Mouse (Mus musculus) lung, embryonic 14.5 days (tissue): ENCODE data around the gene 4930435E12Rik. TPM values are rescaled to one million over a fixed set of nuclear protein-coding genes. Genes with fewer than 3 reads are reported as not detected.
"Not testable (repeated sequence)": the region's sequence is repeated elsewhere in the genome, so short reads cannot be mapped to it uniquely, and the experiment has no call there.

Experiments used
- ATAC-seq: fragments of 200-750 bp; cut with Nextera tagmentation; 2 replicates; pipeline ENCODE4 v1.8.0; 2017; ENCODE audit warnings: mild to moderate bottlenecking, moderate TSS enrichment, moderate library complexity; ENCODE audit not compliant: insufficient read depth
- DNase-seq: peaks from one replicate; pipeline ENCODE4 v3.0.0-alpha.2; 2015
- H3K27ac ChIP-seq: fragments of 300-500 bp; sonication (generic); 2 replicates; pipeline ENCODE4 v1.5.1; 2014; ENCODE audit warnings: low read depth, mild to moderate bottlenecking, moderate library complexity
- H3K27me3 ChIP-seq: fragments of 300-500 bp; sonication (generic); 2 replicates; pipeline ENCODE4 v1.6.1; 2014; ENCODE audit warnings: low read length, control low read depth; ENCODE audit not compliant: insufficient read depth
- H3K36me3 ChIP-seq: fragments of 300-500 bp; sonication (generic); 2 replicates; pipeline ENCODE4 v1.6.1; 2014; ENCODE audit warnings: control low read depth; ENCODE audit not compliant: insufficient read depth
- H3K4me1 ChIP-seq: fragments of 300-500 bp; sonication (generic); 2 replicates; pipeline ENCODE4 v1.6.1; 2014; ENCODE audit warnings: antibody characterized with exemption, control low read depth; ENCODE audit not compliant: insufficient read depth
- H3K4me2 ChIP-seq: fragments of 300-500 bp; sonication (generic); 2 replicates; pipeline ENCODE4 v1.6.1; 2014; ENCODE audit warnings: mild to moderate bottlenecking
- H3K4me3 ChIP-seq: fragments of 300-500 bp; sonication (generic); 2 replicates; pipeline ENCODE4 v1.5.1; 2014; ENCODE audit warnings: low read depth, low read length
- H3K9ac ChIP-seq: fragments of 300-500 bp; sonication (generic); 2 replicates; pipeline ENCODE4 v1.6.1; 2014
- H3K9me3 ChIP-seq: fragments of 300-500 bp; sonication (generic); 2 replicates; pipeline ENCODE4 v1.6.1; 2016; ENCODE audit warnings: low read depth, low read length, control low read depth
- CTCF ChIP-seq: IDR thresholded peaks from 2 replicates; pipeline ENCODE4 v1.5.1; 2016; ENCODE audit warnings: antibody characterized with exemption, low read depth
- WGBS: fragments of 180-500 bp; shearing (Covaris S2); extraction: QIAGEN DNeasy Blood & Tissue Kit; methylation state at CpG from one replicate; pipeline ENCODE4 v1.1.7; 2014; 5-methylcytosine and 5-hydroxymethylcytosine counted together
- polyA plus RNA-seq: library from polyadenylated mRNA; unstranded; fragments of >200 nt; fragmentation: Nextera tagmentation; extraction: Ambion mirVana; gene quantifications from 2 replicates; pipeline ENCODE4 v1.2.1, GENCODE M21; 2014

Gene 4930435E12Rik
- polyA plus RNA-seq, 1 experiment from 2014 or later: not detected

DNA sequence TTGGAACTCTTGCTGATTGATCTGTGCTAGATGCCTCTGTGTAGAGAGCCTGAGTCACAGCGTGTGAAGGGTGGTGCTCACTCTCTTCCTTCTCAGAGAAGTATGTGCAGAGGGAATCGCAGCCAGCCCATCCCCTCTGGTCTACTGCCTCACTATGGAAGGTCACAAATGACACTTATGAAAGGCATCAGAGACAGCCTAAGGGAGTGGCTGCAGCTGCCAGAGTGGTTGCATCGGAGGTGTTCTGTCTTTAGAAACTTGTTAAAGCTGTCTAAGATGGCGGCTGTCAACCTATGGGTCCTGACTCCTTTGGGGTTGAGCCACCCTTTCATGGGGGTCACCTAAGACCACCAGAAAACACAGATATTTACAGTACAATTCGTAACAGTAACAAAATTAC, 18.4 kb downstream of the 4930435E12Rik start:
- ATAC-seq (peak; percentile 26; the same call in 1 of the 2 replicates), DNase-seq (peak; percentile 15)
- Histone ChIP-seq H3K27me3 (no peaks in the 10 kb centered on the region), H3K9me3 (no peaks in the 10 kb centered on the region), H3K36me3 (no peaks in the 10 kb centered on the region), H3K4me1 (no peaks in the 10 kb centered on the region), H3K9ac (no peak overlapping the region), H3K27ac (no peak overlapping the region), H3K4me3 (no peak overlapping the region), H3K4me2 (no peak overlapping the region)
- 48% methylated on average over 5 of the region's 5 CpGs for WGBS
- no peak for TF ChIP-seq CTCF

DNA sequence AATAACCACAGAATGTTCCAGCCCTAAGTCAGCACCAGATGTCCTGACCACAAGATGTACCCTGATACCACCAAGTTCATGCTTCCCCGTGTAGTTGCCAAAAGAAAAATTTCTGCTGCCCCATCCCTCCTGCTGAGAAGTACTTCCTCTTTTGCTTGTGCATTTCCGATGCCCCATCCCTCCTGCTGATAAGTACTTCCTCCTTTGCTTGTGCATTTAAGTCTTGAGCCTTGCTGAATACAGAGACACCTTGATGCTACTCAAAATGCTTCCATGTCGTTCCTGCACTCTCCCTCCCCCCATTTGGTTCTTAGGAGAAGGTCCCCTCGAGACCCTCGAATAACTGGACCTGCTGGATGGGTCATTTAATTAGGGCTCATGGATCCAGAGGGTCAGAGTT, 20.8 kb downstream of the 4930435E12Rik start:
- not testable (repeated sequence) for H3K36me3 ChIP-seq, H3K4me3 ChIP-seq, H3K27me3 ChIP-seq, H3K4me2 ChIP-seq, ATAC-seq, H3K27ac ChIP-seq, DNase-seq, H3K4me1 ChIP-seq, H3K9me3 ChIP-seq, H3K9ac ChIP-seq
- 88% methylated on average over 5 of the region's 5 CpGs for WGBS

DNA sequence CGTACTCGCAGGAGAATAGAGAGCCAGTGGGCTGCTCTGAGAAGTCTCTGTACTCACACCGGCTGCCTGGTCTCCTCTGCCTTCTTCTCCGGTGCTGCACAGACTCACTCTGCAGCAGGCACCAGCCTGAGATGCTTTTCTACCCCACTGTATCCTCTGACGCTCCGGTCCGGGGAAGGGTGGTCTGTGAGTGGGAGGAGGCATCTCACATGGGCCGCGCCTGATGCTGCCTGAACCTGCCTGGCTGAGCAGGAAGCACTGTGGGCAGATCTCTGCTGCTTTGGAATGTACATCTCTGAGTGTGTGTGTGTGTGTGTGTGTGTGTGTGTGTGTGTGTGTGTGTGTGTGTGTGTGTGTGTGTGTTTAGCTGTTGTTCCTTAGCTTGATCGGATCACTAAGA, 28.5 kb downstream of the 4930435E12Rik start, which contains the start of gene Upk1b:
TSS of gene Upk1b (minus strand) at position 238 of the 400 bp plus-strand sequence.
- ATAC-seq (peak; percentile 82), DNase-seq (peak; percentile 47)
- TF ChIP-seq CTCF: no peak
- peak within 1 kb of the TSS; percentile 43 for H3K4me2 ChIP-seq
- H3K4me3 ChIP-seq: no peak within 1 kb of the TSS
- no peaks in the 10 kb centered on the region for H3K9me3 ChIP-seq
- WGBS: 13% methylated on average over 10 of the region's 10 CpGs
- no peaks in the 10 kb centered on the region for H3K36me3 ChIP-seq
- no peaks in the 10 kb centered on the region for H3K27me3 ChIP-seq
- H3K9ac ChIP-seq: peak within 1 kb of the TSS; percentile 37; the same call in 1 of the 2 replicates
- no peak within 1 kb of the TSS for H3K27ac ChIP-seq
- H3K4me1 ChIP-seq: peaks cover 4% of the 10 kb centered on the region

DNA sequence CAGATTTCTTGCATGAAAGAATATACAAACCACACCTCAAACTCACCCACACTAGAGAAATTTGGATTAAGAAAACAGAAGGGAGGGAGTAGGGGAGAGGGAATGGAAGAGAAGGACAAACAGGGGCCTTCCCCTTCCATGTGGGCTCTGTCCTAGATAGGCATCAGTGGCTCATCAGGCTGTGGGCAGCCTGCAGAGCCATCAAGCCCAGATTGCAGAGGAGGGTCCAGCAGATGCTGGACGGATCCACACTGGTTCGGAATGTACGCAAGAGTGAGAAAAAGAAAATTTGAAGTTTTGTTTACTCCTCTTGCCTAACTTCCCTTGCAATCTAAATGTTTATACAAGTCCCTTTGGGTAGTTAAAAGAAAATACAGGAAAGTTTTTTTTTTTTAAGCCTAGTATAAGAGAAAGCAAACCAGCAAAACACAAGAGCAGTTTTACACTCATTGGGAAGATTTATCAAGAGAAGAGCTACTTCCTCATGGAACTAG, 29.5 kb downstream of the 4930435E12Rik start:
- ATAC-seq (peak; percentile 62; the same call in 1 of the 2 replicates), DNase-seq (peak; percentile 58)
- H3K4me2 ChIP-seq: 0 out of 2 replicates have a peak overlapping the region, but pooled peaks have one; percentile 10
- H3K27me3 ChIP-seq: no peaks in the 10 kb centered on the region
- no peaks in the 10 kb centered on the region for H3K36me3 ChIP-seq
- no peak overlapping the region for H3K9ac ChIP-seq
- 0 out of 2 replicates have a peak overlapping the region, but pooled peaks have one; percentile 2 for H3K27ac ChIP-seq
- 27% methylated on average over 3 of the region's 3 CpGs for WGBS
- no peak for TF ChIP-seq CTCF
- H3K9me3 ChIP-seq: no peaks in the 10 kb centered on the region
- no peak overlapping the region for H3K4me3 ChIP-seq
- H3K4me1 ChIP-seq: peaks cover 4% of the 10 kb centered on the region

DNA sequence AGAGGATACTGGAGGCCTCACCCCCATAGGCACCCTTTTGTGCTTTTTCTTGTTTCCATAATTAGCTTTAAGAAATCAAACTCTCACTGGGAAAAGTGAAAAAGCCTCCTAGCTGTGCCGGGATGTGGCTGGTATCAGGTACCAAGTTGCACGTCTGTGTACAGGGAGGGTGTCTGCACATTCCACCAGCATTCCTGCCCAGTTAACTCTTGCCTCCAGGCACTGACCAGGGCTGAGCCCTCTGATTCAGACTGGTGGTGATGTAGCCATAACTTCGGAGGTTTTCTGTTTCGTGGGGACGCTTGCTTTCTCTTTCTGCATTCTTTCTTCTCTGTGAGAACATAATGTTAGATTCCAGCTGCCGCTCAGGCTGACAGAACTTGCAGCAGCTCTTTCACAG, 35.4 kb downstream of the 4930435E12Rik start:
- H3K27ac ChIP-seq: no peak overlapping the region
- WGBS: 43% methylated on average over 6 of the region's 6 CpGs
- no peaks in the 10 kb centered on the region for H3K36me3 ChIP-seq
- H3K4me3 ChIP-seq: no peak overlapping the region
- DNase-seq (no peak), ATAC-seq (peak; percentile 83)
- H3K27me3 ChIP-seq: no peaks in the 10 kb centered on the region
- 0 out of 2 replicates have a peak, but pooled peaks cover 4% of the 10 kb centered on the region for H3K4me1 ChIP-seq
- H3K9me3 ChIP-seq: no peaks in the 10 kb centered on the region
- H3K9ac ChIP-seq: no peak overlapping the region
- 0 out of 2 replicates have a peak overlapping the region, but pooled peaks have one; percentile 10 for H3K4me2 ChIP-seq
- no peak for TF ChIP-seq CTCF

DNA sequence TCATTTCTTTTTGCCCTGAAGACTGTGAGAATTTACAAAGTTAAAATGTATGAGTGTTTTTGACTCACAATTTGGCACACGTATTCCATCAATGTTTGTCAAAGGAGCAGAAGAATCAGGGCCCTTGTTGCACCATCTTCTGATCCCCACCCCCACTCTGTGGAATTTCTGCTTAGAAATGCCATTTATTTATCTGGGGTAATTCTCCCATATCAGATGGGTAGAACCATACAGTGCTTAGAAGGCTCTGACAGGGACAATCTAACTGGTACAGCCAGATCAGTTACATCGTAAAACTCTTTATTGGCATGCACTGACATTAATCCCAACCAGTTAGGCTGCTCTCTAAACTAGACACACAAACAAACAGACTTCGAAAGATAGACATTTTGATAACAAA, 38.6 kb downstream of the 4930435E12Rik start:
- Histone ChIP-seq H3K27ac (no peak overlapping the region), H3K27me3 (no peaks in the 10 kb centered on the region), H3K9ac (no peak overlapping the region), H3K4me1 (peaks cover 12% of the 10 kb centered on the region; the same call in 1 of the 2 replicates), H3K9me3 (no peaks in the 10 kb centered on the region), H3K36me3 (no peaks in the 10 kb centered on the region), H3K4me2 (no peak overlapping the region), H3K4me3 (no peak overlapping the region)
- DNase-seq: no peak
- WGBS: 69% methylated on average over 3 of the region's 3 CpGs
- no peak for TF ChIP-seq CTCF
- no peak for ATAC-seq

DNA sequence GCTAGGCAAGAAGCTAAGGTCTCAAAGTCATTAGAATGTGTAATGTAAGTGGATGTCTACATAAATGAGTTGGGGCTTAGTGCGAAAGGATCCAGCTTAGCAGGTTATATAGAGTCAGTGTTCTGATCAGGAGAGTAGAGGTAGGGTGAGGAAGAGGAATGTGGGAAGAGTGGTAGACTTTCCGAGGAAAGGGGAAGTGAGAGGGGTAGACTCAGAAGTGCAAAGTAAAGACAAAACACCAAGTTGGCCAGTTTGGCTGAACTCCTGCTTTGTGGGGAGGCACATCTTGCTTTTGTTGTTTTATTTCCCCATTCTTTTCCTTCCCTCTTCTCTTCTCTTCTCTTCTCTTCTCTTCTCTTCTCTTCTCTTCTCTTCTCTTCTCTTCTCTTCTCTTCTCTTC, 39.5 kb downstream of the 4930435E12Rik start:
- Histone ChIP-seq H3K9ac (no peak overlapping the region), H3K36me3 (no peaks in the 10 kb centered on the region), H3K4me1 (peaks cover 12% of the 10 kb centered on the region), H3K27ac (no peak overlapping the region), H3K4me2 (no peak overlapping the region), H3K9me3 (no peaks in the 10 kb centered on the region), H3K27me3 (no peaks in the 10 kb centered on the region), H3K4me3 (no peak overlapping the region)
- TF ChIP-seq CTCF: no peak
- DNase-seq (no peak), ATAC-seq (no peak)
- 71% methylated on average over 2 of the region's 2 CpGs for WGBS
